Mouse (Mus musculus) heart, postnatal 4 days (tissue): Measurements from ENCODE around the gene Gzma. TPM values are rescaled to one million over a fixed set of nuclear protein-coding genes. Genes with fewer than 3 reads are reported as not detected.

ENCODE experiments used
- DNase-seq: peaks from one replicate; pipeline ENCODE4 v3.0.0; 2021
- total RNA-seq, 2 experiments: library from RNA; stranded (reverse); gene quantifications; 2 replicates each; pipeline ENCODE4 v1.2.3; 2021

The Gzma gene
- total RNA-seq, 2 experiments from 2014 or later, result not detected

GRCm38 (mm10) chr13:113045458-113046110, 55.2 kb downstream of the Gzma start:
- peak; percentile 11 for DNase-seq

- no peak for DNase-seq
These were observed 55.9 kb downstream of the Gzma start for GRCm38 (mm10) chr13:113044876-113045275.

Other genes starting within 250 kb of the Gzma start
- 10 to 100 TPM; 29.5 to 33.1 TPM for gene Mtrex, start 173.6 kb downstream of the Gzma start, total RNA-seq
- gene Dhx29, start 173.5 kb downstream of the Gzma start, total RNA-seq, result 10 to 100 TPM; 15.0 to 16.4 TPM
- under 1 TPM in 1 of 2 experiments, not detected in 1; 0.16 TPM for gene Ccno, start 113.2 kb downstream of the Gzma start, total RNA-seq
- gene Mcidas, start 107.1 kb downstream of the Gzma start, total RNA-seq, result not detected
- not detected for gene Cdc20b, start 65.9 kb downstream of the Gzma start, total RNA-seq
- 10 to 100 TPM; 59.5 to 61.2 TPM for gene Gpx8, start 54.6 kb downstream of the Gzma start, total RNA-seq
- gene Esm1, start 108.7 kb upstream of the Gzma start, total RNA-seq, result under 1 TPM; 0.50 to 0.68 TPM
- not detected for gene Gzmk, start 124.9 kb upstream of the Gzma start, total RNA-seq
- gene BC067074, start 192.2 kb upstream of the Gzma start, total RNA-seq, result 10 to 100 TPM; 11.4 to 12.6 TPM